Mouse (Mus musculus) heart, adult 11 months (tissue): ENCODE measurements around the gene Otulin.

Experiments used
- DNase-seq: peaks from one replicate; pipeline ENCODE4 v3.0.0; 2022

Gene Otulin

GRCm38 (mm10) chr15:27548110-27548509, 82.4 kb downstream of the Otulin start:
- peak; percentile 91 for DNase-seq

GRCm38 (mm10) chr15:27545203-27545602, 85.3 kb downstream of the Otulin start:
- DNase-seq, result no peak

GRCm38 (mm10) chr15:27539745-27540144, 90.7 kb downstream of the Otulin start:
- DNase-seq, result peak; percentile 99

DNA sequence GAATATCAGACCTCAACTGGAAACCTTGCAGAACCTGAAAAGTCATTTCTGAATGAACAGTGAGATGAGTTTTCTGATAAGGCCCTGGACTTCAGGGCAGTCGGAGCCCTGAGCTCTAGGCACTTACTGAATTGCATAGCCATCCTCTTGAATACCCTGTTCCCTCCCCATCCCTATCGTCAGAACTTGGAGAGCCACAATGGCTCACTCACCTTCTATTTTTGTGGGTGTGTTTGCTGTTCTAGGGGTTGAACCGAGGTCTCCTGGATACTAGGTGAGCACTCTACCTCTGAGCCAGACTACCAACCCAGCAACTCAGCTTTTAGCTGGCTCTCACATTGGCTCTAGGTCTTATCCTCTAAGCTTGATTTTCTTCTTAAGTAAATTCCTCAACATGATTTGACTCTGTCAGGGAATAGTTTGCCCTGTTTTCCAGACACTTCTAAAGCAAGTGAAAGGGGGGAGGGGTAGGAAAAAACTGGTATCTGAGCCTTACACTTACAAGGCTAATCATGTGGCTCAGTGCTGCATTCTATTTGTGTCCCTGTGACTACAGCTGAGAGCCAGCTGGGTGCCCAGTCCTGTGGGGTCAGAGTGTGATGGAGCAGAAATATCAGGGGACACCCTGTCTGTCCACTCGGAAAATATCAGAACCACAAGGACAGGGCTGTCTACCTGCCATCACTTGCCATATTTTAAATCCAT, 92.8 kb downstream of the Otulin start:
- peak; percentile 98 for DNase-seq

GRCm38 (mm10) chr15:27536771-27537170, 93.7 kb downstream of the Otulin start:
- DNase-seq, result peak; percentile 87

- DNase-seq, result no peak
Observed at GRCm38 (mm10) chr15:27536186-27536585, 94.3 kb downstream of the Otulin start.

- no peak for DNase-seq
Observed at GRCm38 (mm10) chr15:27535681-27536080, 94.8 kb downstream of the Otulin start.

DNA sequence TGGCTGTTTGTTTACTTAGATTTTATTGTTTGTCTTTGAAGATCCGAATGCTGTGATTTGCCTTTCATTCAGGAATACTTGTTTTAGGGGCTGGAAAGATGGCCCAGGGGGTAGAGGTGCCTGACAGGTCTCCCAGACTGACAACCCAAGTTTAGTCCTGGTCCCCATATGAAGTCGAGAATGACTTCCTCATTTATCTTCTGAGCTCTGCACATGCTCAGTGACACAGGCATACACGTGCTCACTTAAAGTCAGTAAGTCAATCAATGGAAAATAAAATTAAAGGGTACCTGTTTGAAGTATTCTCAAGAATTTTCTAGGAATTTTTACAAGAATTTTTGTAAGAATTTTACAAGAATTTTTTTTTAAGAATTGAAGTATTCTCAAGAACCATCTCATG, 97.5 kb downstream of the Otulin start:
- DNase-seq, result no peak

DNA sequence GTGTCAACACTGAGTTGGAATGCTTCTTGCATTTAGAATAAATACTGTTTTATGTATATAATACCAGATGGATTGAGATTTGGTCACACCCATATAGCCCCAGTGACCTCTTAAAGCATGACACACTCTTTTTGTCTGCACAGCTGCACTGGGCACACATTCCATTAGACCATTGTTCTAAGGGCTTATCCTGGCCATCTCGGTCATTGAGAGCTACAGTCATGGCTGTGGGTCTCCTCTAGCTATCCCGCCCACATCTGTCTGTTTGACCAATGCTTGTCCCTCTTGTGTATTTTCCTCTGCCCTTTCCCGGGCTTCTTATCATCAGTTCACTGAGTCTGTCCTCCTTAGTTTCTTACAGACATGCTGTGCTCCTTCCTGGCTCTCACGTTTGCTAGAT, 100.5 kb downstream of the Otulin start:
- DNase-seq, result peak; percentile 83

DNA sequence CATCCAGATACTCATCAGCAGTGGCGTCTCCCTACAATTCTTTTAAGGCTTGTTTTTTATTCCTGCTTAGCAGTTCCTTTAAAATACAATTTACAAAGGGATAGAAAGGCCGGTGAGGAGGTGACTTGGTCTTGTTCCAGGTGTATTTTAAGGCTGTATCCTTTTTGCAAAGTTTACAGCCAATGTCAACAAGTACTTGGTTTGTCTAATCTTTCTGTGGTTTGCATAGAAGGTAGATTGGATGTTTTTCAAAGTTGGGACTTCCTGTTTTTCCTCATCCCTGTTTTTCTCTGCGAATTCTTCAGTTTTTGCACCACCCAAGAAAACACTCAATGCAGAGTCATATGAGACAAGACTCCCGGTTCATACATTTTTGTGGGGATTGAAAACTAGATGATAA, 101.6 kb downstream of the Otulin start:
- no peak for DNase-seq

GRCm38 (mm10) chr15:27525233-27526005, 105.1 kb downstream of the Otulin start:
- DNase-seq, result peak; percentile 92

DNA sequence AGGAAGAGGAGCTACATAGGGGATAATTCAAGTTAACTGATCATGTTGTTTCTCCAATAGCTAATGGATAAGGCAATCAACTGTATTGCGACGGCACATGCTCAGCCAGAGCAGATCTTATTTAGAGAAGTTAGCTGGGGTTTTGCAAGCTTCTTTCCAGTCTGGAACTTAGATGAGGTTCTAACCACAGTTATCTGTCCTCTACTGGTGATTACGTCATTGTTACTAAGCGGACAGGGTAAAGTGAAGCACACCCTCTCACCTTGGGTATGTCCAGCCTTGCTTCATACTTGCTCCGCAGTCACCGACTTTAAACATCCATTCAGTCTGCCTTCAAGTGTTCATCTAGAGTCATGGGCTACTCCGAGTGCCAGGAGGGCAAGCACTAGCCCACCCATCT, 110.6 kb downstream of the Otulin start:
- DNase-seq, result no peak

DNA sequence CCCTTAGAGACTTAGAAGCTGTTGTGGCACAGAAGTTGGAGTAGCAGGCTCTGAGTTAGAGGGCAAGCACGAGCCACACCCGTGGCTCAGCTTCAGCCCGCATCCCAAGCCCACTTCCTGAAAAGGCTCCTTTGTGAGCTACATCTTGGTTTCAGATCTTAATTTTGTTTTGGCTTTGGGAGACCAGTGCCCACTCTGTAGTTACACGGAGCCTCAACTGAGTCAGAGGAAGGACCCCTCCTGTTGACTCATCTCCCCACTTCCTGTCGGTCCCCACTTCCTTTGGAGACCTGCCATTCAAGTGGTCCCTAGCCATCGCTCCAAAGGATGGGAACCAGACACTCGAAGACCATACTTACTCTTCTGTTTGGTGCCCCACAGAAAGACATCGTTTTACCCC, 112.5 kb downstream of the Otulin start:
- peak; percentile 93 for DNase-seq

GRCm38 (mm10) chr15:27516927-27517326, 113.6 kb downstream of the Otulin start:
- DNase-seq, result no peak

DNA sequence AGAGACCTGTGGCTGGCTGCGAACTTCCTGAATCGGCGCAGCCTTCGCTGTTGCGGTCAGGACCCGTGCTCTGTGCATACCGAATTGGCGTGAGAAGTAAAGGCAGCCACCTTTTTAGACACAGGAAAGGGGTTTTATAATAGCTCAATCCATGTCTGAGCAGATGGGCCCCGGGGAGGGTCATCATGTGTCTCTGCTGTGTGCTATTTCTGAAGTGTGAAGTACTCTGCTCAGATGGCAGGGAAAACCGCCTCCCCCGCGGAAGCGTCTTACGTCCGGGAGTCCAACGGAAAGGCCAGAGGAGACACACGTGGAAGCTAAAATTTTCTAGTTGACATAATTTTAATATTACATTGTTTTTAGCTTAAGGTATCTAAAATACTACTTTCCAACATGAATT, 121.5 kb downstream of the Otulin start:
- DNase-seq, result peak; percentile 94

GRCm38 (mm10) chr15:27508169-27508568, 122.3 kb downstream of the Otulin start:
- DNase-seq, result no peak

DNA sequence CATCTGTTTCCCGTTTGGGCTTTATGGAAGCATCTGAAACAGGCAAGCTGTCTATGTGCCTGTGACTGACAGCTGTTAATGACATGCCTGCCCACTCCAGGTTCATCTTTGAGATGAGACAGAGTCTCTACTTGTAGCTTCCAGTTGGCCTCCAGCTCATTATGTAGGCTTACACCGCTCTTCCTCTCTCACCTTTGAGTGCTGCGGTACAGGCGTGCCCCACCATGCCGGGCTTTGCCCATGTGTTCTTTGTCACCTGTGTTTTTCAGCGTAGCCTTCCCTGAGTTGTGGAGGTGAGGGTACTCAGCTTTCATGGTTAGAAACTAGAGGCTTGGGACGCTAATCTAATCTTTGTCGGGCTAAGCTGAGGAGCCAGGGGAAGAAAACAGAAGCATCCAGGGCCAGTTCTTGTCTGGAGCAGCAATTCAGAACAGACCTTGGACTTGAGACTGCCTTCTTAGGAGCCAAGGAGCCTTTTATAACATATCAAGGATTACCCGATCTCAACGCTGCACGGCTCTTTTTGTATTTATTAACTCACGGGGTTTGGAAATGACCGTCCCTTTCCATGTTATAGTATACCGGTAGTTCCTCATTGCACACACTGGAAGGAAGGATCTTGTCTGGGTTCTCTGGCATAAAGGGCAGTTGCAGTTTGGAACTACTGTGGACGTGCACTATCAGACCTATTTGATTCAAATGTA, 123.4 kb downstream of the Otulin start:
- no peak for DNase-seq

- no peak for DNase-seq
Observed at GRCm38 (mm10) chr15:27506127-27506886, 124.2 kb downstream of the Otulin start.

GRCm38 (mm10) chr15:27503801-27504730, 126.4 kb downstream of the Otulin start:
- no peak for DNase-seq

DNA sequence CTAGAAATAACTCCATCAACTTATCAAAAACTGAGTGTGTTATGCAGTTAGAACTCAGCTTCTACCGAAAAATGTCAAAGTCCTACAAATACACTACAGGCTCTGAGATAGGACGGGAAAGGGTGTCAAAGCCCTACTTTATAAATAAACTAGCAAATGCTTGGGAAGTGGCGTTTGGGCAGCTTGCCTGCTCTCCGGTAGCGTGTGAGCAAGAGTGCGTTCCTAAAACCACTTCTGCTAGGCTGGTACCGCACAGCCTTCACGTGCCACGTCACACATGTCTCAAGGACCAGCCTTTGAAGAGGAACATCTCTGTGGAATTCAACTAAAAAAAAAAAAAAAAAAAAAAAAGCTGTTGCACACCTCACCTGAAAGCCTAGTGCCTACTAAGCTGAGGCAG, 127.3 kb downstream of the Otulin start:
- DNase-seq, result no peak

- DNase-seq, result no peak
Observed at GRCm38 (mm10) chr15:27502338-27502737, 128.2 kb downstream of the Otulin start.

GRCm38 (mm10) chr15:27500390-27500789, 130.1 kb downstream of the Otulin start:
- no peak for DNase-seq
